Comparison of ENCODE assay signal across 1 mouse cellular context in the genomic region with DNA sequence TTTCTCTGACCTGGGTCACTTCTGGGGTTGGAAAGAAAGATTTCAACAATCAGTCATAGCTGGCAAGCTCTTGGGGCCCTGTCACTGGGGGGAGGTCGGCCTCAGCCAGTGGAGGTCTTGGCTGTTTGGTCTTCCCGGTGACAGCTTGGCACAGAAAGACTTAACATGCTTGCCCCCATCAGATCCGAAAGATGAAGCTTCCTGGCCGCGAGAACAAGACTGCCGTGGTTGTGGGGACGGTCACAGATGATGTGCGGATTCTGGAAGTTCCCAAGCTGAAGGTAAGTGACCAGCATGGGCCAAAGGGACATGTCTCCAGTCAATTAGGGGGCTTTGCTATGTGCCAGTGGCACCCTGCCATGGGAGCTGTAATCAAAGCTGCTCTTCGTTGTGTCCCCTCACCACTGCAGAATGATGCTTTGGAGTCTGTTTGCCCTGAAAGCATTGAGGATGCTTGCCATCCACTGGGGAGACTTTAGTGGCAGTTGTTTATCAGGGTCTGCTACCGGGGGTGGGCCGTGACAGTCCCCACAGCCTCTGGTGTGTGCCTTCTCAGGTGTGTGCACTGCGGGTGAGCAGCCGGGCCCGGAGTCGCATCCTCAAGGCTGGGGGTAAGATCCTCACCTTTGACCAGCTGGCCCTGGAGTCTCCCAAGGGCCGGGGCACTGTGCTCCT.
A peak's percentile ranks its signal among the peaks of the same experiment; 100 is the strongest.
TF ChIP-seq lines count a peak whose summit lies in the region.

No protein-coding gene starts in this region.

TF ChIP-seq in CH12.LX, 34 proteins besides CTCF, POLR2A, EP300 and RAD21:
- TF ChIP-seq USF2 (conservative IDR thresholded peaks at IDR 0.05; ENCODE audit: low read depth, low read length) (no peak), POLR2AphosphoS2 (IDR thresholded peaks at IDR 0.05; ENCODE audit: low read depth, low read length) (peak; percentile 31; the same call in 1 of the 2 replicates)
